Mouse (Mus musculus): ENCODE measurements around the gene Cdc42bpa. TPM values are rescaled to one million over a fixed set of nuclear protein-coding genes. Genes with fewer than 3 reads are reported as not detected.

Cdc42bpa gene
- total RNA-seq, 2 experiments from 2014 or later, result 54.1 to 61.6 TPM

Other genes starting within 250 kb of the Cdc42bpa start
- gene Kif28, start 215.2 kb upstream of the Cdc42bpa start, total RNA-seq (2021), result under 1 TPM; 0.29 to 0.57 TPM
- not detected for gene Gm10518, start 157.1 kb upstream of the Cdc42bpa start, total RNA-seq (2021)
- gene Ahctf1, start 156.8 kb upstream of the Cdc42bpa start, total RNA-seq (2021), result 10 to 100 TPM; 29.6 to 33.7 TPM
- 100 to 1,000 TPM; 294 to 313 TPM for gene Coq8a, start 239.1 kb downstream of the Cdc42bpa start, total RNA-seq (2021)